Mouse (Mus musculus): ENCODE measurements around the gene Klhl8.

GRCm38 (mm10) chr5:103943183-103943582 is 32.1 kb upstream of the Klhl8 start:
- no peak for TF ChIP-seq CTCF (IDR thresholded peaks at IDR 0.05; ENCODE audit: borderline replicate concordance, insufficient read depth, low read depth, low read length)
- no peak for TF ChIP-seq POLR2A (IDR thresholded peaks at IDR 0.05; ENCODE audit: borderline replicate concordance, insufficient read depth, low read length)

All from cerebellum, adult 2 months (tissue).